In genomic region chr19:25405987-25406386, GRCm38 (mm10) we compare ENCODE assay signal across 8 mouse cellular contexts.
DNase-seq lines count a peak whose midpoint lies in the region; ATAC-seq lines count a peak whose summit lies in the region.
"Had no signal": no experiment of that assay in that cellular context is flagged by ENCODE, and none has a peak within 500 bp of the region (broad histone marks: within the 10 kb centered on the region; RNA-seq: fewer than 3 reads in every experiment).

No protein-coding gene starts in this region.

- H3K4me1 ChIP-seq in neural tube, embryonic 11.5 days (ENCODE audit: control insufficient read depth, insufficient read depth, low read length), result peaks cover 9% of the 10 kb centered on the region; the same call in 1 of the 2 replicates
- peaks cover 14% of the 10 kb centered on the region; the same call in 1 of the 2 replicates for H3K4me1 ChIP-seq in intestine, embryonic 15.5 days (replicated peaks)
- no peaks in the 10 kb centered on the region for H3K4me1 ChIP-seq in liver, embryonic 16.5 days (ENCODE audit: control insufficient read depth, low read depth, low read length)

- H3K36me3 ChIP-seq in neural tube, embryonic 11.5 days (ENCODE audit: control insufficient read depth, insufficient read depth, low read length), result peaks cover 6% of the 10 kb centered on the region
- H3K36me3 ChIP-seq in intestine, embryonic 15.5 days, result peaks cover 10% of the 10 kb centered on the region
- H3K36me3 ChIP-seq in liver, embryonic 16.5 days (ENCODE audit: control insufficient read depth, insufficient read depth), result peaks cover 2% of the 10 kb centered on the region; the same call in 1 of the 2 replicates

- no peaks in the 10 kb centered on the region for H3K27me3 ChIP-seq in neural tube, embryonic 11.5 days (ENCODE audit: control insufficient read depth, insufficient read depth, low read length)
- no peaks in the 10 kb centered on the region for H3K27me3 ChIP-seq in intestine, embryonic 15.5 days (replicated peaks)
- H3K27me3 ChIP-seq in liver, embryonic 16.5 days (ENCODE audit: control insufficient read depth, insufficient read depth, low read depth, low read length), result peaks cover 20% of the 10 kb centered on the region
- H3K27me3 ChIP-seq: Patski had no signal

- ATAC-seq in neural tube, embryonic 11.5 days (ENCODE audit: insufficient read depth, low FRiP score, low TSS enrichment), result no peak
- no peak for ATAC-seq in intestine, embryonic 15.5 days
- ATAC-seq in liver, embryonic 16.5 days (ENCODE audit: low read depth), result peak; percentile 48

- H3K4me2 ChIP-seq in neural tube, embryonic 11.5 days (ENCODE audit: low read depth), result peak overlapping the region; percentile 74
- peak overlapping the region; percentile 73 for H3K4me2 ChIP-seq in intestine, embryonic 15.5 days (replicated peaks)
- H3K4me2 ChIP-seq in liver, embryonic 16.5 days (ENCODE audit: low read depth, low read length), result peak overlapping the region; percentile 50

- no peak overlapping the region for H3K27ac ChIP-seq in neural tube, embryonic 11.5 days (ENCODE audit: low read depth, low read length)
- peak overlapping the region; percentile 70 for H3K27ac ChIP-seq in intestine, embryonic 15.5 days
- H3K27ac ChIP-seq in liver, embryonic 16.5 days (ENCODE audit: low read length), result peak overlapping the region; percentile 76

- H3K9ac ChIP-seq in neural tube, embryonic 11.5 days (ENCODE audit: low read length), result no peak overlapping the region
- no peak overlapping the region for H3K9ac ChIP-seq in intestine, embryonic 15.5 days
- H3K9ac ChIP-seq in liver, embryonic 16.5 days (ENCODE audit: low read depth, low read length), result no peak overlapping the region

- WGBS in neural tube, embryonic 11.5 days, result 36% methylated on average over 6 of the region's 6 CpGs
- WGBS in intestine, embryonic 15.5 days, result 36% methylated on average over 6 of the region's 6 CpGs
- WGBS in liver, embryonic 16.5 days (ENCODE audit: insufficient replicate concordance), result 27% methylated on average over 6 of the region's 6 CpGs

- no peaks in the 10 kb centered on the region for H3K9me3 ChIP-seq in neural tube, embryonic 11.5 days (ENCODE audit: control insufficient read depth, low read length)
- no peaks in the 10 kb centered on the region for H3K9me3 ChIP-seq in intestine, embryonic 15.5 days
- no peaks in the 10 kb centered on the region for H3K9me3 ChIP-seq in liver, embryonic 16.5 days (replicated peaks; ENCODE audit: control insufficient read depth, low read length)

- no peak overlapping the region for H3K4me3 ChIP-seq in neural tube, embryonic 11.5 days (ENCODE audit: low read depth, low read length)
- H3K4me3 ChIP-seq in intestine, embryonic 15.5 days (replicated peaks), result peak overlapping the region; percentile 41; the same call in 1 of the 2 replicates
- peak overlapping the region; percentile 52; the same call in 1 of the 2 replicates for H3K4me3 ChIP-seq in liver, embryonic 16.5 days (ENCODE audit: low read depth, low read length)

- DNase-seq in neural tube, embryonic 11.5 days (ENCODE audit: low spot score), result no peak
- no peak for DNase-seq in neural tube, embryonic 10.5 days (ENCODE audit: extremely low spot score, low spot score)
- DNase-seq in frontal cortex, adult 2 months (ENCODE audit: extremely low spot score in 1 of 2, low spot score in 1 of 2), result no peak
- no peak for DNase-seq in natural killer cell, adult 2 months (ENCODE audit: low spot score in 2 of 2)
- no peak for DNase-seq in spleen, postnatal 4 days (ENCODE audit: low spot score in 2 of 2)
